Mouse (Mus musculus) cortical plate, adult 2 months (tissue): ENCODE results near the gene Zfp518b. TPM values are rescaled to one million over a fixed set of nuclear protein-coding genes. Genes with fewer than 3 reads are reported as not detected.

Experiments used
- H3K27ac ChIP-seq: fragments of 200-500 bp; 2 replicates; pipeline ENCODE4 v1.5.1; 2012; ENCODE audit warnings: low read length, control low read depth, inconsistent platforms; ENCODE audit not compliant: insufficient read depth
- H3K4me1 ChIP-seq: fragments of 200-500 bp; 2 replicates; pipeline ENCODE4 v1.6.1; 2011; ENCODE audit warnings: low read length; ENCODE audit not compliant: control insufficient read depth, insufficient read depth
- H3K4me3 ChIP-seq: fragments of 200-500 bp; 2 replicates; pipeline ENCODE4 v1.5.1; 2011; ENCODE audit warnings: mild to moderate bottlenecking, low read length, control low read depth; ENCODE audit not compliant: insufficient read depth
- CTCF ChIP-seq: fragments of 200-500 bp; IDR thresholded peaks from 2 replicates; pipeline ENCODE4 v1.5.1; 2011; ENCODE audit warnings: mild to moderate bottlenecking, control low read depth, low read length; ENCODE audit not compliant: insufficient read depth; ENCODE audit errors: extremely low read depth
- POLR2A ChIP-seq: fragments of 200-500 bp; IDR thresholded peaks from 2 replicates; pipeline ENCODE4 v1.6.1; 2011; ENCODE audit warnings: mild to moderate bottlenecking, low read length, control low read depth; ENCODE audit not compliant: insufficient read depth; ENCODE audit errors: extremely low read depth
- polyA plus RNA-seq: library from polyadenylated mRNA; depleted of rRNA; stranded (reverse); fragments of >200 nt; gene quantifications from 2 replicates; pipeline ENCODE4 v1.2.3, GENCODE M21; 2012; rRNA removed

Gene Zfp518b
- polyA plus RNA-seq, 1 experiment = 4.7 TPM

- Histone ChIP-seq H3K27ac (no peak overlapping the region), H3K4me1 (no peaks in the 10 kb centered on the region), H3K4me3 (no peak overlapping the region)
- TF ChIP-seq POLR2A (no peak), CTCF (no peak)
These were observed 50.1 kb downstream of the Zfp518b start for GRCm38 (mm10) chr5:38634321-38635164.

- TF ChIP-seq CTCF (peak; percentile 80), POLR2A (no peak)
- Histone ChIP-seq H3K27ac (no peak overlapping the region), H3K4me3 (no peak overlapping the region), H3K4me1 (no peaks in the 10 kb centered on the region)
These were observed 51.9 kb downstream of the Zfp518b start for GRCm38 (mm10) chr5:38632463-38633449.

- Histone ChIP-seq H3K4me1 (no peaks in the 10 kb centered on the region), H3K4me3 (no peak overlapping the region), H3K27ac (no peak overlapping the region)
- TF ChIP-seq CTCF (no peak), POLR2A (no peak)
These were observed 56.6 kb downstream of the Zfp518b start for GRCm38 (mm10) chr5:38628023-38628422.

DNA sequence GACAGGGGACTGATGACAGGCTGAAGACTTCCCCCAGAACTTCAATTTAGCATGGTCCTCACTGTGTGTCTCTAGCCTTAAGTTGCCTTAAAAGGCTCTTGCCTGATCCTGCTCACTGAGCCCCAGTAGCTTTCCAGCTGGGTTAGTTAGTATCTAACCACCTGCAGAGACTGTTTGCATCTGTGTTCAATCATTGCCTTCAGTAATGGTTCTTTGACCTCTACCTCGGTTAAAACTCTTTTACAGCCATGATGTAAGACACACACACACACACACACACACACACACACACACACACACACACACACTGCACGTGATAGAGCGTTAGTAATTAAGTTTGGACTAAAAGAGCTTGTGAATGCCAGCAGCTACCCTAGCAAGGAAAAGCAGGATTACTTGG is 57.7 kb downstream of the Zfp518b start:
- Histone ChIP-seq H3K27ac (no peak overlapping the region), H3K4me3 (no peak overlapping the region), H3K4me1 (no peaks in the 10 kb centered on the region)
- TF ChIP-seq POLR2A (no peak), CTCF (no peak)

GRCm38 (mm10) chr5:38620783-38621182 is 63.8 kb downstream of the Zfp518b start:
- Histone ChIP-seq H3K27ac (no peak overlapping the region), H3K4me1 (no peaks in the 10 kb centered on the region), H3K4me3 (no peak overlapping the region)
- TF ChIP-seq CTCF = peak; percentile 64
- no peak for TF ChIP-seq POLR2A

DNA sequence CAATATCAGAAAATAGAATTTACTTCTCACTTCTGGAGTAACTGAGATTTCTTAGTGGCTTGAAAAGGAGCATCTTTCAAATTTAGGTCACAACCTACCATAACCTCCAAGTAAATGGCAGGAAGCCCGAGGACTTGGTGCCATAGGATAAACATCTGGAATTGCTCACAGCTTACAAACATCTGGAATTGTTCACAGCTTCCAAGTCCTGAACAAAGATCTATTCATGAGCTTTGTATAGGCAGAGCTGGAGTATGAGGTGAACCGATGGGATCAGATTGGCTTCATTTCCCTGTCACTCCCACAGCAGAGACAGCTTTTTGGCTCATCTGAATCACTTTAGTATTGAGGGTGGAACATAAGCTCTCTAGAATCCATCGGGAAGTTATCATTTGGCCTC is 65.7 kb downstream of the Zfp518b start:
- Histone ChIP-seq H3K4me1 (no peaks in the 10 kb centered on the region), H3K4me3 (no peak overlapping the region), H3K27ac (no peak overlapping the region)
- TF ChIP-seq CTCF = no peak
- no peak for TF ChIP-seq POLR2A

Other genes with a start within 250 kb of the Zfp518b start
- 0.79 and 1.1 TPM in 2 replicates for gene Slc2a9, start 181.7 kb downstream of the Zfp518b start, polyA plus RNA-seq
- 140 and 152 TPM in 2 replicates for gene Wdr1, start 121.6 kb downstream of the Zfp518b start, polyA plus RNA-seq
- gene Clnk, start 192.0 kb upstream of the Zfp518b start, polyA plus RNA-seq = 0.06 and 0.08 TPM in 2 replicates